Mouse (Mus musculus): Measurements from ENCODE around the gene Emx1. TPM values are rescaled to one million over a fixed set of nuclear protein-coding genes. Genes with fewer than 3 reads are reported as not detected.
A peak's percentile ranks its signal among the peaks of the same experiment; 100 is the strongest.

Emx1 gene
- polyA plus RNA-seq, 1 experiment from 2014 or later = not detected

GRCm38 (mm10) chr6:85232836-85233623, 45.8 kb downstream of the Emx1 start:
- Histone ChIP-seq H3K4me2 (ENCODE audit: low read length) (no peak overlapping the region), H3K27me3 (ENCODE audit: control insufficient read depth, insufficient read depth, low read length) (no peaks in the 10 kb centered on the region), H3K36me3 (ENCODE audit: control insufficient read depth, insufficient read depth, low read length) (no peaks in the 10 kb centered on the region), H3K4me3 (ENCODE audit: control insufficient read depth in 1 of 2, insufficient read depth in 1 of 2, low read depth in 1 of 2, low read length in 2 of 2) (no peak overlapping the region), H3K27ac (replicated peaks in 1 of 2; ENCODE audit: control insufficient read depth in 1 of 2, insufficient read depth in 1 of 2, low read depth in 2 of 2, low read length in 2 of 2) (no peak overlapping the region), H3K9me3 (ENCODE audit: control insufficient read depth, low read length) (no peaks in the 10 kb centered on the region), H3K4me1 (ENCODE audit: control insufficient read depth in 2 of 2, insufficient read depth in 2 of 2, low read length in 2 of 2) (peaks cover 0 to 2% of the 10 kb centered on the region in 2 experiments; a peak in 1 of 4 replicates), H3K9ac (ENCODE audit: low read length) (no peak overlapping the region)
- ATAC-seq (ENCODE audit: insufficient number of reproducible peaks, insufficient read depth, low FRiP score, low read depth) = no peak
- 47% methylated on average over 7 of the region's 7 CpGs for WGBS

GRCm38 (mm10) chr6:85234796-85235195, 47.6 kb downstream of the Emx1 start:
- no peak for ATAC-seq (ENCODE audit: insufficient number of reproducible peaks, insufficient read depth, low FRiP score, low read depth)
- no peak overlapping the region for H3K4me3 ChIP-seq (ENCODE audit: control insufficient read depth in 1 of 2, insufficient read depth in 1 of 2, low read depth in 1 of 2, low read length in 2 of 2)
- no peak overlapping the region for H3K27ac ChIP-seq (replicated peaks in 1 of 2; ENCODE audit: control insufficient read depth in 1 of 2, insufficient read depth in 1 of 2, low read depth in 2 of 2, low read length in 2 of 2)
- no peaks in the 10 kb centered on the region for H3K36me3 ChIP-seq (ENCODE audit: control insufficient read depth, insufficient read depth, low read length)
- WGBS = 45% methylated on average over 5 of the region's 5 CpGs
- no peak overlapping the region for H3K9ac ChIP-seq (ENCODE audit: low read length)
- peaks cover 0 to 2% of the 10 kb centered on the region in 2 experiments; a peak in 1 of 4 replicates for H3K4me1 ChIP-seq (ENCODE audit: control insufficient read depth in 2 of 2, insufficient read depth in 2 of 2, low read length in 2 of 2)
- no peaks in the 10 kb centered on the region for H3K9me3 ChIP-seq (ENCODE audit: control insufficient read depth, low read length)
- no peaks in the 10 kb centered on the region for H3K27me3 ChIP-seq (ENCODE audit: control insufficient read depth, insufficient read depth, low read length)
- H3K4me2 ChIP-seq (ENCODE audit: low read length) = no peak overlapping the region

DNA sequence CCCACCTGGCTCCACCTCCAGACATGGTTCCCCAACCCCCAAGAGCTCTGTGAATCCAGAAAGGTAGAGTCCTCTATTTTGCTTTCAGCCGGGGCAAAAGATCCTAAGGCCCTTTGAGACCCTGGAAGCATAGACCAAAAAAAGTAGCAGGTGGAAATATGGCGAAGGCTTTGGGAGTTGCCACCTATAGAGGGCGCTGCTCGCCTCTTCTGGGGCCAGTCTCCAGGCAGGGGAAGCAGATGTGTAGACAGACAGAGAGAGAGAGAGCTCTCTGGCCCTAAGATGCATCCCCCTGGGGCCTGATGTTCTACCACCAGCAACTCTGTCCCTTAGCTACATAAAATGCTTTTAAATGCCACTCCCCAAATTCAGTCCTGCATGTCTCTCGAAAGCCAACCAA, 49.8 kb downstream of the Emx1 start:
- ATAC-seq (ENCODE audit: insufficient number of reproducible peaks, insufficient read depth, low FRiP score, low read depth) = no peak
- WGBS = 38% methylated on average over 5 of the region's 5 CpGs

GRCm38 (mm10) chr6:85237595-85238337, 50.5 kb downstream of the Emx1 start:
- H3K36me3 ChIP-seq (ENCODE audit: control insufficient read depth, insufficient read depth, low read length) = no peaks in the 10 kb centered on the region
- H3K4me2 ChIP-seq (ENCODE audit: low read length) = no peak overlapping the region
- no peak for ATAC-seq (ENCODE audit: insufficient number of reproducible peaks, insufficient read depth, low FRiP score, low read depth)
- H3K27me3 ChIP-seq (ENCODE audit: control insufficient read depth, insufficient read depth, low read length) = no peaks in the 10 kb centered on the region
- H3K27ac ChIP-seq (replicated peaks in 1 of 2; ENCODE audit: control insufficient read depth in 1 of 2, insufficient read depth in 1 of 2, low read depth in 2 of 2, low read length in 2 of 2) = no peak overlapping the region
- peaks cover 0 to 2% of the 10 kb centered on the region in 2 experiments; a peak in 1 of 4 replicates for H3K4me1 ChIP-seq (ENCODE audit: control insufficient read depth in 2 of 2, insufficient read depth in 2 of 2, low read length in 2 of 2)
- no peaks in the 10 kb centered on the region for H3K9me3 ChIP-seq (ENCODE audit: control insufficient read depth, low read length)
- H3K9ac ChIP-seq (ENCODE audit: low read length) = no peak overlapping the region
- H3K4me3 ChIP-seq (ENCODE audit: control insufficient read depth in 1 of 2, insufficient read depth in 1 of 2, low read depth in 1 of 2, low read length in 2 of 2) = no peak overlapping the region
- WGBS = 58% methylated on average over 10 of the region's 10 CpGs

More for the DNA sequence above, 49.8 kb downstream of the Emx1 start:
- H3K9ac ChIP-seq (ENCODE audit: low read length) = no peak overlapping the region
- no peaks in the 10 kb centered on the region for H3K9me3 ChIP-seq (ENCODE audit: control insufficient read depth, low read length)
- H3K27me3 ChIP-seq (ENCODE audit: control insufficient read depth, insufficient read depth, low read length) = no peaks in the 10 kb centered on the region
- no peaks in the 10 kb centered on the region for H3K36me3 ChIP-seq (ENCODE audit: control insufficient read depth, insufficient read depth, low read length)
- H3K4me2 ChIP-seq (ENCODE audit: low read length) = no peak overlapping the region
- peaks cover 0 to 2% of the 10 kb centered on the region in 2 experiments; a peak in 1 of 4 replicates for H3K4me1 ChIP-seq (ENCODE audit: control insufficient read depth in 2 of 2, insufficient read depth in 2 of 2, low read length in 2 of 2)
- H3K27ac ChIP-seq (replicated peaks in 1 of 2; ENCODE audit: control insufficient read depth in 1 of 2, insufficient read depth in 1 of 2, low read depth in 2 of 2, low read length in 2 of 2) = no peak overlapping the region
- H3K4me3 ChIP-seq (ENCODE audit: control insufficient read depth in 1 of 2, insufficient read depth in 1 of 2, low read depth in 1 of 2, low read length in 2 of 2) = no peak overlapping the region

- Histone ChIP-seq H3K4me2 (ENCODE audit: low read length) (peak overlapping the region; percentile 46), H3K9ac (ENCODE audit: low read length) (no peak overlapping the region), H3K9me3 (ENCODE audit: control insufficient read depth, low read length) (no peaks in the 10 kb centered on the region), H3K36me3 (ENCODE audit: control insufficient read depth, insufficient read depth, low read length) (no peaks in the 10 kb centered on the region), H3K27ac (replicated peaks in 1 of 2; ENCODE audit: control insufficient read depth in 1 of 2, insufficient read depth in 1 of 2, low read depth in 2 of 2, low read length in 2 of 2) (no peak overlapping the region), H3K4me1 (ENCODE audit: control insufficient read depth in 2 of 2, insufficient read depth in 2 of 2, low read length in 2 of 2) (peaks cover 0 to 2% of the 10 kb centered on the region in 2 experiments; a peak in 1 of 4 replicates), H3K27me3 (ENCODE audit: control insufficient read depth, insufficient read depth, low read length) (no peaks in the 10 kb centered on the region), H3K4me3 (ENCODE audit: control insufficient read depth in 1 of 2, insufficient read depth in 1 of 2, low read depth in 1 of 2, low read length in 2 of 2) (no peak overlapping the region)
- no peak; the same call in 1 of the 2 replicates for ATAC-seq (ENCODE audit: insufficient number of reproducible peaks, insufficient read depth, low FRiP score, low read depth)
- WGBS = 17% methylated on average over 4 of the region's 4 CpGs
Measured at GRCm38 (mm10) chr6:85239044-85239489, 51.8 kb downstream of the Emx1 start.

DNA sequence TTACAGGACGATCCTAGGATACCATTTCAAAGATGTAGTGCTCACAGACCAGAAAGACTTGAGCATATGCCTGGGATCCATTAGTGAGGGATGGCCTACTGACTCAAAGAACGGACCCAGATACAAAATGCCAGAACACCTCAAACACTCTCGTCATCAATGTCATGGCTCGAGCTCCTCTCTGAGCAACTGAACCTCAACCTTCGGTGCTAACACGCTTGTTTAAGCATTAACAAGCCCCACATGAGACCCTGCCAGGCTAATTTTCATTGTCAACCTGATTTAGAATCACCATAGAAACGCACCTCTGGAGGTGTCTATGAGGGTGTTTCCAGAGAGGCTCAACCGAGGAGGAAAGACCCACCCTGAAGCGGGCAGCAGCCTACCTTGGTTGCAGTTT, 62.6 kb downstream of the Emx1 start:
- WGBS = 81% methylated on average over 9 of the region's 9 CpGs
- Histone ChIP-seq H3K4me3 (ENCODE audit: control insufficient read depth in 1 of 2, insufficient read depth in 1 of 2, low read depth in 1 of 2, low read length in 2 of 2) (no peak overlapping the region), H3K9ac (ENCODE audit: low read length) (no peak overlapping the region), H3K27ac (replicated peaks in 1 of 2; ENCODE audit: control insufficient read depth in 1 of 2, insufficient read depth in 1 of 2, low read depth in 2 of 2, low read length in 2 of 2) (no peak overlapping the region), H3K36me3 (ENCODE audit: control insufficient read depth, insufficient read depth, low read length) (no peaks in the 10 kb centered on the region), H3K9me3 (ENCODE audit: control insufficient read depth, low read length) (no peaks in the 10 kb centered on the region), H3K4me1 (ENCODE audit: control insufficient read depth in 2 of 2, insufficient read depth in 2 of 2, low read length in 2 of 2) (peaks cover 13 to 16% of the 10 kb centered on the region in 2 experiments), H3K27me3 (ENCODE audit: control insufficient read depth, insufficient read depth, low read length) (no peaks in the 10 kb centered on the region), H3K4me2 (ENCODE audit: low read length) (no peak overlapping the region)
- no peak for ATAC-seq (ENCODE audit: insufficient number of reproducible peaks, insufficient read depth, low FRiP score, low read depth)

GRCm38 (mm10) chr6:85250811-85251241, 63.6 kb downstream of the Emx1 start:
- no peak for ATAC-seq (ENCODE audit: insufficient number of reproducible peaks, insufficient read depth, low FRiP score, low read depth)
- H3K9me3 ChIP-seq (ENCODE audit: control insufficient read depth, low read length) = no peaks in the 10 kb centered on the region
- no peaks in the 10 kb centered on the region for H3K36me3 ChIP-seq (ENCODE audit: control insufficient read depth, insufficient read depth, low read length)
- H3K27ac ChIP-seq (replicated peaks in 1 of 2; ENCODE audit: control insufficient read depth in 1 of 2, insufficient read depth in 1 of 2, low read depth in 2 of 2, low read length in 2 of 2) = no peak overlapping the region
- no peaks in the 10 kb centered on the region for H3K27me3 ChIP-seq (ENCODE audit: control insufficient read depth, insufficient read depth, low read length)
- 36% methylated on average over 6 of the region's 6 CpGs for WGBS
- H3K4me3 ChIP-seq (ENCODE audit: control insufficient read depth in 1 of 2, insufficient read depth in 1 of 2, low read depth in 1 of 2, low read length in 2 of 2) = no peak overlapping the region
- no peak overlapping the region for H3K9ac ChIP-seq (ENCODE audit: low read length)
- H3K4me2 ChIP-seq (ENCODE audit: low read length) = no peak overlapping the region
- H3K4me1 ChIP-seq (ENCODE audit: control insufficient read depth in 2 of 2, insufficient read depth in 2 of 2, low read length in 2 of 2) = peaks cover 13 to 16% of the 10 kb centered on the region in 2 experiments
